Comparison of ENCODE assay signal across 25 mouse cellular contexts in the genomic region with DNA sequence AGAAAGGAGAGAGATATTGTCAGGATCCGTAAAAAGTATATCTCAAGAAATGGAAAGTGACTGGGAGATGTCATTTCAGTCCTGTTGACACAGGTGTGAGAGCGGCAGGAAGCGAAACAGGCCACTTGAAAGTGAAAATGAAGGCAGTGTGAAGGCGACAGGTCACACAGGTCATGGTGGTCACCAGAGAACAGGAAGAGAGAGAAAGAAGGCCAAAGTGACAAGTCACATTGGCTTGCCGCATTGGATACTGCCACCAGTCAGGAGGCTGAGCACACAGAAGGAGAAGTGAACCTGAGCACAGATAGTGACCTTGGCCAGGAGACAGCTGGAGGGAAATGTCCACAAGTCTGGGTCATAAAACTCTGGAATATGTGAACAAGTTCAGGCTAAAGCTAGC. TPM values are rescaled to one million over a fixed set of nuclear protein-coding genes. Genes with fewer than 3 reads are reported as not detected.
DNase-seq lines count a peak whose midpoint lies in the region; ATAC-seq and TF ChIP-seq lines count a peak whose summit lies in the region.
"Had no signal": no experiment of that assay in that cellular context is flagged by ENCODE, and none has a peak within 500 bp of the region (broad histone marks: within the 10 kb centered on the region; RNA-seq: fewer than 3 reads in every experiment).

No protein-coding gene starts in this region.

- DNase-seq in liver, adult 2 months (ENCODE audit: extremely low read depth, low read depth, low spot score) = peak; percentile 57
- peak; percentile 36 for DNase-seq in naive thymus-derived CD4-positive, alpha-beta T cell, adult 2 months (ENCODE audit: low read depth)
- no peak for DNase-seq in kidney, adult 9 months
- DNase-seq in urinary bladder, postnatal 25 days (ENCODE audit: low spot score) = no peak
- no peak for DNase-seq in left cerebral cortex, adult 2 months (ENCODE audit: extremely low spot score in 1 of 2, low spot score in 2 of 2)
- DNase-seq: adrenal gland, postnatal 25 days; cerebellum, adult 8-10 months; cerebellum, postnatal 36 days; kidney, postnatal 25 days; layer of hippocampus, postnatal 36 days; lung, postnatal 4 days; retina, postnatal 1 day; thymus, adult 18-20 months had no signal

- TF ChIP-seq CTCF in liver, adult 2 months (IDR thresholded peaks at IDR 0.05; ENCODE audit: low read depth, low read length) = no peak
- TF ChIP-seq CTCF in left cerebral cortex, adult 2 months (IDR thresholded peaks at IDR 0.05) = no peak

- H3K79me2 ChIP-seq in liver, adult 2 months (ENCODE audit: control insufficient read depth, insufficient read depth, low read length) = no peaks in the 10 kb centered on the region

- 66% methylated on average over 5 of the region's 5 CpGs for WGBS in liver, adult 2 months
- WGBS in liver, embryonic 12.5 days (ENCODE audit: insufficient replicate concordance) = 74% methylated on average over 5 of the region's 5 CpGs

- no peak overlapping the region for H3K27ac ChIP-seq in liver, adult 2 months (replicated peaks; ENCODE audit: insufficient read depth, low read depth, low read length)
- H3K27ac ChIP-seq in liver, embryonic 12.5 days = no peak overlapping the region
- no peak overlapping the region for H3K27ac ChIP-seq in left cerebral cortex, adult 2 months
- H3K27ac ChIP-seq: forebrain, embryonic 15.5 days; heart, embryonic 15.5 days; hindbrain, embryonic 15.5 days; layer of hippocampus, adult 2 months; liver, embryonic 15.5 days; lung, embryonic 15.5 days; midbrain, embryonic 10.5 days; stomach, embryonic 15.5 days had no signal

- intact Hi-C loops in left cerebral cortex, adult 2 months (cut with DNase I) = no loop called here

- H3K36me3 ChIP-seq in liver, adult 2 months (ENCODE audit: control insufficient read depth, insufficient read depth, low read length) = no peaks in the 10 kb centered on the region
- H3K36me3 ChIP-seq in liver, embryonic 12.5 days = no peaks in the 10 kb centered on the region
- H3K36me3 ChIP-seq: forebrain, embryonic 15.5 days; heart, embryonic 15.5 days; hindbrain, embryonic 15.5 days; liver, embryonic 15.5 days; lung, embryonic 15.5 days; midbrain, embryonic 10.5 days; stomach, embryonic 15.5 days had no signal

- no peak for TF ChIP-seq POLR2A in liver, adult 2 months (IDR thresholded peaks at IDR 0.05; ENCODE audit: extremely low read depth, insufficient read depth, low read length)

- ATAC-seq in liver, embryonic 12.5 days = no peak
- peak; percentile 92 for ATAC-seq in granulocyte monocyte progenitor cell, adult 5-6 weeks (replicated peaks; ENCODE audit: poor library complexity, severe bottlenecking)
- ATAC-seq: forebrain, embryonic 15.5 days; intestine, embryonic 16.5 days; midbrain, embryonic 16.5 days had no signal

- H3K9ac ChIP-seq in liver, adult 2 months (ENCODE audit: low read depth, low read length) = no peak overlapping the region
- H3K9ac ChIP-seq in liver, embryonic 12.5 days = no peak overlapping the region
- H3K9ac ChIP-seq: forebrain, embryonic 15.5 days; heart, embryonic 15.5 days; hindbrain, embryonic 15.5 days; liver, embryonic 15.5 days; lung, embryonic 15.5 days; stomach, embryonic 15.5 days had no signal

- no peaks in the 10 kb centered on the region for H3K27me3 ChIP-seq in liver, adult 2 months (ENCODE audit: control insufficient read depth, insufficient read depth, low read length)
- no peaks in the 10 kb centered on the region for H3K27me3 ChIP-seq in liver, embryonic 12.5 days (replicated peaks)
- H3K27me3 ChIP-seq: forebrain, embryonic 15.5 days; heart, embryonic 15.5 days; hindbrain, embryonic 15.5 days; liver, embryonic 15.5 days; lung, embryonic 15.5 days; stomach, embryonic 15.5 days had no signal

- no peak overlapping the region for H3K4me2 ChIP-seq in liver, embryonic 12.5 days
- H3K4me2 ChIP-seq: forebrain, embryonic 15.5 days; heart, embryonic 15.5 days; hindbrain, embryonic 15.5 days; liver, embryonic 15.5 days; lung, embryonic 15.5 days; stomach, embryonic 15.5 days had no signal

- no peak overlapping the region for H3K4me3 ChIP-seq in liver, adult 2 months (ENCODE audit: insufficient read depth, low read depth, low read length)
- no peak overlapping the region for H3K4me3 ChIP-seq in liver, embryonic 12.5 days
- no peak overlapping the region for H3K4me3 ChIP-seq in left cerebral cortex, adult 2 months
- H3K4me3 ChIP-seq: forebrain, embryonic 15.5 days; heart, embryonic 15.5 days; hindbrain, embryonic 15.5 days; layer of hippocampus, adult 2 months; liver, embryonic 15.5 days; lung, embryonic 15.5 days; midbrain, embryonic 10.5 days; stomach, embryonic 15.5 days had no signal

- no peaks in the 10 kb centered on the region for H3K4me1 ChIP-seq in liver, adult 2 months (ENCODE audit: control insufficient read depth, insufficient read depth, low read length)
- peaks cover 39% of the 10 kb centered on the region for H3K4me1 ChIP-seq in liver, embryonic 12.5 days
- H3K4me1 ChIP-seq: forebrain, embryonic 15.5 days; hindbrain, embryonic 15.5 days; lung, embryonic 15.5 days; stomach, embryonic 15.5 days had no signal

- H3K9me3 ChIP-seq in liver, embryonic 12.5 days (replicated peaks) = 0 out of 2 replicates have a peak, but pooled peaks cover 5% of the 10 kb centered on the region
- H3K9me3 ChIP-seq: forebrain, embryonic 15.5 days; heart, embryonic 15.5 days; hindbrain, embryonic 15.5 days; liver, embryonic 15.5 days; lung, embryonic 15.5 days; midbrain, embryonic 10.5 days; stomach, embryonic 15.5 days had no signal

RNA-seq across cellular contexts. Expression of gene Nsmce1, which starts 20.0 kb away (rescaled TPM):
- 17.9 and 19.3 TPM in 2 replicates for total RNA-seq in liver, adult 2 months (2014; rRNA removed)
- polyA plus RNA-seq in liver, adult 2 months (2012; rRNA removed) = 17.9 and 19.9 TPM in 2 replicates
- polyA plus RNA-seq in liver, embryonic 12.5 days (2016; fragmentation: Nextera tagmentation; extraction: Ambion mirVana) = 97.0 and 97.7 TPM in 2 replicates
- total RNA-seq in granulocyte monocyte progenitor cell, adult 5-6 weeks (2014; fragmentation: Nextera tagmentation) = 54.9 and 65.5 TPM in 2 replicates
- 77.7 and 82.8 TPM in 2 replicates for total RNA-seq in granulocyte monocyte progenitor cell, adult 5-6 weeks (2017)
- total RNA-seq in left cerebral cortex, adult 2 months (2021) = 10 to 100 TPM; 13.8 to 14.4 TPM

RNA-seq across cellular contexts. Expression of gene Il4ra, which starts 40.5 kb away (rescaled TPM):
- 11.3 and 16.6 TPM in 2 replicates for total RNA-seq in liver, adult 2 months (2014; rRNA removed)
- 18.7 and 24.0 TPM in 2 replicates for polyA plus RNA-seq in liver, adult 2 months (2012; rRNA removed)
- polyA plus RNA-seq in liver, embryonic 12.5 days (2016; fragmentation: Nextera tagmentation; extraction: Ambion mirVana) = 4.1 and 5.2 TPM in 2 replicates
- total RNA-seq in granulocyte monocyte progenitor cell, adult 5-6 weeks (2014; fragmentation: Nextera tagmentation) = 13.4 and 13.6 TPM in 2 replicates
- 17.2 and 22.6 TPM in 2 replicates for total RNA-seq in granulocyte monocyte progenitor cell, adult 5-6 weeks (2017)
- 1 to 10 TPM; 7.3 to 9.6 TPM for total RNA-seq in left cerebral cortex, adult 2 months (2021)

Comparison
In these comparisons a context has a peak if more than half of its experiments do, and no peak if none do; other contexts are left out.
1. DNase-seq: peak in liver, adult 2 months (single experiment) and naive thymus-derived CD4-positive, alpha-beta T cell, adult 2 months (single experiment); none in kidney, adult 9 months (single experiment), urinary bladder, postnatal 25 days (single experiment) and left cerebral cortex, adult 2 months (0 of 2).